Mouse (Mus musculus) embryonic facial prominence, embryonic 15.5 days (tissue): ENCODE results near the gene Clmn. TPM values are rescaled to one million over a fixed set of nuclear protein-coding genes. Genes with fewer than 3 reads are reported as not detected.

Experiments
- ATAC-seq: fragments of 200-750 bp; cut with Nextera tagmentation; 2 replicates; pipeline ENCODE4 v1.8.0; 2017; ENCODE audit warnings: low read depth, moderate TSS enrichment; ENCODE audit not compliant: insufficient number of reproducible peaks, low FRiP score, low TSS enrichment
- H3K27ac ChIP-seq: fragments of 300-500 bp; sonication (generic); replicated peaks from 2 replicates; pipeline ENCODE4 v1.5.1; 2015; ENCODE audit warnings: mild to moderate bottlenecking, inconsistent platforms
- H3K27me3 ChIP-seq: fragments of 300-500 bp; sonication (generic); 2 replicates; pipeline ENCODE4 v1.6.1; 2015; ENCODE audit warnings: inconsistent platforms
- H3K36me3 ChIP-seq: fragments of 300-500 bp; sonication (generic); 2 replicates; pipeline ENCODE4 v1.6.1; 2015; ENCODE audit warnings: mild to moderate bottlenecking, inconsistent platforms
- H3K4me1 ChIP-seq: fragments of 300-500 bp; sonication (generic); 2 replicates; pipeline ENCODE4 v1.6.1; 2015; ENCODE audit warnings: inconsistent platforms
- H3K4me2 ChIP-seq: fragments of 300-500 bp; sonication (generic); replicated peaks from 2 replicates; pipeline ENCODE4 v1.6.1; 2015; ENCODE audit warnings: mild to moderate bottlenecking, inconsistent platforms
- H3K4me3 ChIP-seq: fragments of 300-500 bp; sonication (generic); replicated peaks from 2 replicates; pipeline ENCODE4 v1.5.1; 2015; ENCODE audit warnings: mild to moderate bottlenecking, inconsistent platforms
- H3K9ac ChIP-seq: fragments of 300-500 bp; sonication (generic); 2 replicates; pipeline ENCODE4 v1.6.1; 2015; ENCODE audit warnings: inconsistent platforms
- H3K9me3 ChIP-seq: fragments of 300-500 bp; sonication (generic); replicated peaks from 2 replicates; pipeline ENCODE4 v1.6.1; 2016; ENCODE audit warnings: inconsistent platforms
- WGBS: fragments of 180-500 bp; shearing (Covaris S2); methylation state at CpG from one replicate; pipeline ENCODE4 v1.1.7; 2015; 5-methylcytosine and 5-hydroxymethylcytosine counted together
- polyA plus RNA-seq: library from polyadenylated mRNA; unstranded; fragments of >200 nt; fragmentation: Nextera tagmentation; extraction: Ambion mirVana; gene quantifications from 2 replicates; pipeline ENCODE4 v1.2.1, GENCODE M21; 2015

Gene Clmn
- polyA plus RNA-seq, 1 experiment from 2014 or later = 4.1 TPM

GRCm38 (mm10) chr12:104824907-104825267 lies 40.0 kb downstream of the Clmn start:
- H3K27ac ChIP-seq = no peak overlapping the region
- WGBS = 48% methylated on average over 6 of the region's 6 CpGs
- no peak overlapping the region for H3K9ac ChIP-seq
- H3K27me3 ChIP-seq = no peaks in the 10 kb centered on the region
- no peak overlapping the region for H3K4me2 ChIP-seq
- no peak for ATAC-seq
- peaks cover 21% of the 10 kb centered on the region for H3K4me1 ChIP-seq
- no peaks in the 10 kb centered on the region for H3K9me3 ChIP-seq
- no peak overlapping the region for H3K4me3 ChIP-seq
- H3K36me3 ChIP-seq = no peaks in the 10 kb centered on the region

DNA sequence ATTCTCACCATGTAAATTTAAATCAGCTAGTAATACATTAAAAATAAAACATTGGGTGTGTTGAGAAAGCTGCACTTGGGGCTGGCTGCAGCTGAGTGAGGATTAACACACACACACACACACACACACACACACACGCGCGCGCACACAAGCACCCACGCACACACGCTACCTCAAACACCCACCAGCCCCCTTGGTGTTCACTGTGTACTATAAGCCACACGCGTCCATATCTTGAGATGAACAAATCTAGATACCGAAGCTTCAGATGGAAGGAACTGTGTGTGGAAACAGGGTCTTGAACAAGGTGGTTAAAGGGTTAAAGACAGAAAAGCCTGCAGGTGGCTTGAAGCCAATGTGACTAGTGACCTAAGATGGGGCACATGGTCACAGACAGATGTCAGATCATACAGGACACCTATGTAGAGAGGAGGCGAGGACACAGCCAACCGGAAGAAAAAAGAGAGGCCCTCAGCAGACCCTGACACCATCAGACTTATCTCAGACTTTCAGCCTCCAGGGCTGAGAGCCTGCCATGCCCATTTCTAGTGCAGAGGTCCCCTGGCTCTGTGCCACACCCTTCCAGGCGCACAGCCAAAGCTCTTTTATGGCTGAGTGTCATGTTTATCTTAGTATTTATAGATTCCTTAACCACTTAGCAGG lies 40.5 kb downstream of the Clmn start:
- Histone ChIP-seq H3K4me1 (peaks cover 19% of the 10 kb centered on the region), H3K4me2 (no peak overlapping the region), H3K4me3 (no peak overlapping the region), H3K27ac (no peak overlapping the region), H3K9me3 (no peaks in the 10 kb centered on the region), H3K36me3 (no peaks in the 10 kb centered on the region), H3K27me3 (no peaks in the 10 kb centered on the region), H3K9ac (no peak overlapping the region)
- 74% methylated on average over 12 of the region's 12 CpGs for WGBS
- 0 out of 2 replicates have a peak, but pooled peaks have one; percentile 21 for ATAC-seq

GRCm38 (mm10) chr12:104823722-104824121 lies 41.2 kb downstream of the Clmn start:
- Histone ChIP-seq H3K4me3 (no peak overlapping the region), H3K4me2 (no peak overlapping the region), H3K9ac (no peak overlapping the region), H3K4me1 (peaks cover 18% of the 10 kb centered on the region), H3K9me3 (no peaks in the 10 kb centered on the region), H3K36me3 (no peaks in the 10 kb centered on the region), H3K27ac (no peak overlapping the region), H3K27me3 (no peaks in the 10 kb centered on the region)
- WGBS = 92% methylated on average over 7 of the region's 7 CpGs
- ATAC-seq = no peak

GRCm38 (mm10) chr12:104822838-104823599 lies 41.9 kb downstream of the Clmn start:
- no peak overlapping the region for H3K27ac ChIP-seq
- H3K27me3 ChIP-seq = no peaks in the 10 kb centered on the region
- no peaks in the 10 kb centered on the region for H3K9me3 ChIP-seq
- WGBS = 93% methylated on average over 10 of the region's 10 CpGs
- H3K36me3 ChIP-seq = no peaks in the 10 kb centered on the region
- H3K4me3 ChIP-seq = no peak overlapping the region
- H3K9ac ChIP-seq = no peak overlapping the region
- H3K4me1 ChIP-seq = peaks cover 18% of the 10 kb centered on the region
- no peak overlapping the region for H3K4me2 ChIP-seq
- ATAC-seq = no peak

- peaks cover 26% of the 10 kb centered on the region for H3K4me1 ChIP-seq
- no peak overlapping the region for H3K4me3 ChIP-seq
- H3K4me2 ChIP-seq = no peak overlapping the region
- H3K36me3 ChIP-seq = no peaks in the 10 kb centered on the region
- no peaks in the 10 kb centered on the region for H3K9me3 ChIP-seq
- no peak overlapping the region for H3K27ac ChIP-seq
- H3K27me3 ChIP-seq = no peaks in the 10 kb centered on the region
- no peak overlapping the region for H3K9ac ChIP-seq
- WGBS = 71% methylated on average over 8 of the region's 8 CpGs
- ATAC-seq = no peak
These were observed 42.7 kb downstream of the Clmn start for GRCm38 (mm10) chr12:104822151-104822550.

GRCm38 (mm10) chr12:104820061-104820460 lies 44.8 kb downstream of the Clmn start:
- Histone ChIP-seq H3K9me3 (no peaks in the 10 kb centered on the region), H3K4me3 (no peak overlapping the region), H3K4me1 (peaks cover 18% of the 10 kb centered on the region), H3K27ac (no peak overlapping the region), H3K36me3 (no peaks in the 10 kb centered on the region), H3K27me3 (no peaks in the 10 kb centered on the region), H3K4me2 (no peak overlapping the region), H3K9ac (no peak overlapping the region)
- no peak for ATAC-seq
- 77% methylated on average over 5 of the region's 5 CpGs for WGBS

DNA sequence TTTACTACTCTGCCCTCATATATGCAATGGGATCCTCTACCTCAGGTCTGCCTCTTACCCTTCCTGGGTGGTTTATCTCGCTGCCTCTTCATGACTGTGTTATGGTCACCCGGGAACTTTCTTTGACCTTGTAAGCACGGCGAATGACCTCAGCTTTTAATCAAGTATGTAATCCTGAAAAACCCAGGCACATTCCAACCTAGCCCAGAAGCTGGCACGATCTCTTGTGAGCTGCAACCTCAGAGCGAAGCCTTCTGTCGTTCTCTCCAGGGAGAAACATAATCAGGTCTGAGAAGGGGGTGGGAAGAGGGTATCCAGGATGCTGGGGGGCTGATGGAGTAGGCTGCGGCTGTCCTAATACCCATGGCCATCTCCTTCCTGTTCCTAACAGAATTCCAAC lies 45.8 kb downstream of the Clmn start:
- Histone ChIP-seq H3K27me3 (no peaks in the 10 kb centered on the region), H3K27ac (no peak overlapping the region), H3K36me3 (no peaks in the 10 kb centered on the region), H3K9ac (no peak overlapping the region), H3K9me3 (no peaks in the 10 kb centered on the region), H3K4me2 (no peak overlapping the region), H3K4me1 (peaks cover 18% of the 10 kb centered on the region), H3K4me3 (no peak overlapping the region)
- 42% methylated on average over 8 of the region's 8 CpGs for WGBS
- ATAC-seq = no peak

- Histone ChIP-seq H3K9me3 (no peaks in the 10 kb centered on the region), H3K4me1 (peaks cover 19% of the 10 kb centered on the region), H3K4me2 (no peak overlapping the region), H3K4me3 (no peak overlapping the region), H3K9ac (no peak overlapping the region), H3K27me3 (no peaks in the 10 kb centered on the region), H3K27ac (no peak overlapping the region), H3K36me3 (no peaks in the 10 kb centered on the region)
- 66% methylated on average over 7 of the region's 7 CpGs for WGBS
- ATAC-seq = no peak
These were observed 46.8 kb downstream of the Clmn start for GRCm38 (mm10) chr12:104818057-104818456.

DNA sequence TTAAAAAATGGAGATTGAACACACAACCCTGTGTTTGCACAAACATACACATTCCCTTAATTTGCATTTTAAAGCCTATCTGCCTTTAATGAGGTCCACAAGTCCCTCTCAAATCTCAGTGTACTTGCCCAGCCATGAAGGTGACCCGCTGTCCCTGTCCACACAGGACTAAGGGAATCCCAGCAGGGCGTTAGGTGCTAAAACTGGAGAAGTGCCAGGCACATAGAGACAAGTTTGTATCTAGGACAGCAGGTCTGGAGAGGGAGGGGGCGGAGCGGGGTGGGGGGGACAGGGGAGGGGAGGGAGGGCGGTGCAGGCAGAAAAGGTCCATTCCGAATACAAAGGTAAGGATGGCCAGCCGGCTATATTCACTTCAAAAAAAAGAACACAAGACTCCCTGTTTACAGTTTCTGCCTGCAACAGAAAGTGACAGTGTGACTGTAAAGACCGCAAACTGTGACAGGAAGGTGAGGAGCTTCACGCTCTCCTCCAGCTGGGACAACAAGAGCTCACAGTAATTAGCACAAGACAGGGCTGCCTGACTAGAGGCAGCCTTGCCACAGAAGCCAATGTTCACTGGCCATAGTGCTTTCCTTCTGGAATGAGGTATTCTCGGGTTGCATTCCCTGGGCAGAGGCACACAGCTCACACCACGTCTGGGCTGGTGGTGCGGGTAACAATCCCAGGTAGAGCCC lies 47.6 kb downstream of the Clmn start:
- no peak overlapping the region for H3K4me2 ChIP-seq
- no peak for ATAC-seq
- no peak overlapping the region for H3K27ac ChIP-seq
- H3K4me1 ChIP-seq = peaks cover 19% of the 10 kb centered on the region
- no peaks in the 10 kb centered on the region for H3K36me3 ChIP-seq
- H3K9me3 ChIP-seq = no peaks in the 10 kb centered on the region
- no peaks in the 10 kb centered on the region for H3K27me3 ChIP-seq
- no peak overlapping the region for H3K9ac ChIP-seq
- WGBS = 31% methylated on average over 12 of the region's 12 CpGs
- no peak overlapping the region for H3K4me3 ChIP-seq

DNA sequence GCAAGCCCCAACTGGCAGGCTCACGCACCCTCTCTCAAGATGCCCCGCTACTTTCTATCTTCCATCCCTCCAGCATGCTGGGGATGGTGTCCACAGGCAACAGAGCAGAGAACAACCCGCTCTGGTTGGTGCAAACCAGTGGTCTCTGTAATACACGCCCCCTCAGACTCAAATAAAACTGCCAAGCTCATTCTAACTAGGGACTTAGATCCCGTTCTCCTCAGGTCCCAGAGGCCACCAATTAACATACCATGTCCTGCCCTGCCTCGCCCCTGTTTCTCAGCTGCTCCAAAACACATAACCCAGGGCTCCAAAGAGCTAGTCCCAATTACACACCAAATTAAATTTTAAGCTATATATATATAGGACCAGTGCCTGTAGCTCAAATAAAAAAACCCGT lies 50.6 kb downstream of the Clmn start:
- Histone ChIP-seq H3K4me2 (no peak overlapping the region), H3K27me3 (no peaks in the 10 kb centered on the region), H3K4me3 (no peak overlapping the region), H3K9ac (no peak overlapping the region), H3K27ac (no peak overlapping the region), H3K36me3 (no peaks in the 10 kb centered on the region), H3K9me3 (no peaks in the 10 kb centered on the region), H3K4me1 (peaks cover 19% of the 10 kb centered on the region)
- 51% methylated on average over 7 of the region's 7 CpGs for WGBS
- ATAC-seq = no peak

- Histone ChIP-seq H3K4me3 (no peak overlapping the region), H3K4me2 (no peak overlapping the region), H3K9me3 (no peaks in the 10 kb centered on the region), H3K27me3 (no peaks in the 10 kb centered on the region), H3K36me3 (no peaks in the 10 kb centered on the region), H3K9ac (no peak overlapping the region), H3K4me1 (peaks cover 23% of the 10 kb centered on the region), H3K27ac (no peak overlapping the region)
- 76% methylated on average over 13 of the region's 13 CpGs for WGBS
- ATAC-seq = no peak
These were observed 51.1 kb downstream of the Clmn start for GRCm38 (mm10) chr12:104813762-104814161.
